Mouse (Mus musculus) forebrain, embryonic 11.5 days (tissue): Measurements from ENCODE around the gene Cpt1a. TPM values are rescaled to one million over a fixed set of nuclear protein-coding genes. Genes with fewer than 3 reads are reported as not detected.

Experiments
- ATAC-seq: fragments of 200-750 bp; cut with Nextera tagmentation; replicated peaks from 2 replicates; pipeline ENCODE4 v1.8.0; 2017; ENCODE audit warnings: moderate TSS enrichment; ENCODE audit not compliant: low FRiP score
- DNase-seq: peaks from one replicate; pipeline ENCODE4 v3.0.0-alpha.2; 2017; ENCODE audit warnings: low spot score
- H3K27ac ChIP-seq: fragments of 300-500 bp; sonication (generic); 2 replicates; pipeline ENCODE4 v1.5.1; 2014; ENCODE audit warnings: low read depth, low read length
- H3K27me3 ChIP-seq: fragments of 300-500 bp; sonication (generic); 2 replicates; pipeline ENCODE4 v1.6.1; 2014; ENCODE audit warnings: mild to moderate bottlenecking, low read length, mixed read lengths; ENCODE audit not compliant: control insufficient read depth, insufficient read depth
- H3K36me3 ChIP-seq: fragments of 300-500 bp; sonication (generic); 2 replicates; pipeline ENCODE4 v1.6.1; 2014; ENCODE audit warnings: mild to moderate bottlenecking, low read length, moderate library complexity, mixed read lengths; ENCODE audit not compliant: control insufficient read depth, insufficient read depth
- H3K4me1 ChIP-seq: fragments of 300-500 bp; sonication (generic); replicated peaks from 2 replicates; pipeline ENCODE4 v1.6.1; 2014; ENCODE audit warnings: low read length, mixed read lengths; ENCODE audit not compliant: control insufficient read depth, insufficient read depth
- H3K4me2 ChIP-seq: fragments of 300-500 bp; sonication (generic); 2 replicates; pipeline ENCODE4 v1.6.1; 2014; ENCODE audit warnings: low read depth, mild to moderate bottlenecking, low read length, moderate library complexity, mixed read lengths; ENCODE audit not compliant: severe bottlenecking
- H3K4me3 ChIP-seq: fragments of 300-500 bp; sonication (generic); 2 replicates; pipeline ENCODE4 v1.5.1; 2014; ENCODE audit warnings: low read depth, low read length
- H3K9ac ChIP-seq: fragments of 300-500 bp; sonication (generic); 2 replicates; pipeline ENCODE4 v1.6.1; 2014; ENCODE audit warnings: low read length
- H3K9me3 ChIP-seq: fragments of 300-500 bp; sonication (generic); 2 replicates; pipeline ENCODE4 v1.6.1; 2016; ENCODE audit warnings: low read length, mixed read lengths; ENCODE audit not compliant: control insufficient read depth
- WGBS: fragments of 180-500 bp; shearing (Covaris S2); extraction: QIAGEN DNeasy Blood & Tissue Kit; methylation state at CpG from one replicate; pipeline ENCODE4 v1.1.7; 2014; 5-methylcytosine and 5-hydroxymethylcytosine counted together
- polyA plus RNA-seq: library from polyadenylated mRNA; unstranded; fragments of >200 nt; fragmentation: Nextera tagmentation; extraction: Ambion mirVana; gene quantifications from 2 replicates; pipeline ENCODE4 v1.2.1, GENCODE M21; 2014

Cpt1a gene
- polyA plus RNA-seq, 1 experiment from 2014 or later = 10.0 TPM

GRCm38 (mm10) chr19:3333694-3334515, 11.8 kb downstream of the Cpt1a start:
- Histone ChIP-seq H3K36me3 (no peaks in the 10 kb centered on the region), H3K4me2 (no peak overlapping the region), H3K4me3 (no peak overlapping the region), H3K27me3 (no peaks in the 10 kb centered on the region), H3K9me3 (no peaks in the 10 kb centered on the region), H3K9ac (no peak overlapping the region), H3K27ac (no peak overlapping the region), H3K4me1 (peaks cover 4% of the 10 kb centered on the region; the same call in 1 of the 2 replicates)
- WGBS = 59% methylated on average over 17 of the region's 17 CpGs
- DNase-seq (no peak), ATAC-seq (no peak)

DNA sequence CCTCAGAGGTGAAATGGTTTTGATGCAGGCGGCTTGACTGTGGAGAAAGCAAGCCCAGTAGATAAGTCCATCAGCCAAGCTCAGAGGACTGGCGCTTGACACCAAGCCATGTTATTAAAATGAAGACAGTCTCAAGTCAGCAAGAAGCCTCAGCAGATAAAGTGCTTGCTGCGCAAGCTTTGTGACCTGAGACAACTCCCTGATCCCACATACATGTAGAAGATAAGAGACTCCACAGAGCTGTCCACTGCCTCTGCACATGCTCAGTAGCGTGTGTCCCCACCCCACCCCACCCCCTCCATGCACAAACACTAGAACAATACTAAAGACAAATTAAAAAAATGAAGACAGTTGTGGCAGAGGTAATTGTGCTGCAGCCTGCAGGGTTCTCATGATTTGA, 12.4 kb downstream of the Cpt1a start:
- ATAC-seq = no peak
- Histone ChIP-seq H3K9ac (no peak overlapping the region), H3K27ac (no peak overlapping the region)

DNA sequence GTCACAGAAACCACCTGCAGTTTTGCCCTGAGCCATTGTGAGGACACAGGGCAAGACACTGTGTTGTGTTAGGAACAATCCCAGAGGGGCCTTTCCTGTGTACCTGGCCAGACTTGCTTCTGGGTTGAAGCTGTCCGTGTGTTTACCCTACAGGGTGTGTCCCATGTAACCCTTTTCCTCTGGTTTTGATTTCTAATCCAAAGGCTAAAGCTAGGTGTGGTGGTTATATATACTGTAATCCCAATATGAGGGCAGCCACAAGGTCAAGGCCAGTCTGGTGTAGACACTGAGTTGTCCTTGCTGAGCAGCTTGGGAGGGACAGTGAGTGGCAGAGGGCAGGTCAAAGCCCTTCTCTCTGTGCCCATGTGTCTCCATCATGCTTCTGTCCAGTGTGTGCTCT, 13.8 kb downstream of the Cpt1a start:
- no peak for ATAC-seq
- no peak overlapping the region for H3K4me3 ChIP-seq
- H3K27me3 ChIP-seq = no peaks in the 10 kb centered on the region
- no peak overlapping the region for H3K27ac ChIP-seq
- H3K9me3 ChIP-seq = no peaks in the 10 kb centered on the region
- DNase-seq = no peak
- no peak overlapping the region for H3K9ac ChIP-seq
- no peaks in the 10 kb centered on the region for H3K36me3 ChIP-seq
- H3K4me2 ChIP-seq = no peak overlapping the region
- WGBS = 77% methylated on average over 1 of the region's 1 CpGs
- H3K4me1 ChIP-seq = peaks cover 4% of the 10 kb centered on the region; the same call in 1 of the 2 replicates

More for the DNA sequence above, 12.4 kb downstream of the Cpt1a start:
- H3K36me3 ChIP-seq = no peaks in the 10 kb centered on the region
- no peak for DNase-seq
- H3K27me3 ChIP-seq = no peaks in the 10 kb centered on the region
- 86% methylated on average over 4 of the region's 4 CpGs for whole genome bisulfite sequencing
- no peak overlapping the region for H3K4me2 ChIP-seq
- peaks cover 4% of the 10 kb centered on the region; the same call in 1 of the 2 replicates for H3K4me1 ChIP-seq
- H3K9me3 ChIP-seq = no peaks in the 10 kb centered on the region
- H3K4me3 ChIP-seq = no peak overlapping the region

GRCm38 (mm10) chr19:3336485-3337255, 14.5 kb downstream of the Cpt1a start:
- H3K4me3 ChIP-seq = no peak overlapping the region
- H3K9ac ChIP-seq = no peak overlapping the region
- no peak overlapping the region for H3K27ac ChIP-seq
- H3K4me1 ChIP-seq = peaks cover 4% of the 10 kb centered on the region; the same call in 1 of the 2 replicates
- ATAC-seq = no peak
- DNase-seq = no peak
- no peaks in the 10 kb centered on the region for H3K27me3 ChIP-seq
- WGBS = 73% methylated on average over 8 of the region's 8 CpGs
- no peak overlapping the region for H3K4me2 ChIP-seq
- no peaks in the 10 kb centered on the region for H3K36me3 ChIP-seq
- H3K9me3 ChIP-seq = no peaks in the 10 kb centered on the region

DNA sequence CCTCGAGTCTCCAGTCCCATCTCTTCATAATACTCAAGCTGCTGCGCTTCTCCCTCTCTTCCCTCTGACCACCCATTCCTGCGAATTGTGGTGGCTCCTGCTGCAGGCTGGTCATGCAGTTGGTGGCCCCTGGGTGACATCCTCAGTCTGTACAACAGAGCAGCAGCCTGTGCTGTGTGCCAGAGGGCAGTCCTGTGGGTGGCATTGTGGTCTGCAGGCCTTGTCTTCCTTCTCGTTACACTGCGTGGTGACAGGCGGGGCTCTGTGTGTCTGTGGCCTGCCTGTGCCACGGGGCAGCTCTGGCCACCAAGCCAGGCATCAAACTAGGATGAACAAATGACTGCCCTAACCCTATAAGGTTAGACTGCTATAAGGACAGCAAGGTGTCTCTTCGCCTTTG, 17.1 kb downstream of the Cpt1a start:
- Histone ChIP-seq H3K4me2 (no peak overlapping the region), H3K36me3 (no peaks in the 10 kb centered on the region), H3K4me3 (no peak overlapping the region), H3K4me1 (peaks cover under 1% of the 10 kb centered on the region; the same call in 1 of the 2 replicates), H3K27me3 (no peaks in the 10 kb centered on the region), H3K9me3 (no peaks in the 10 kb centered on the region), H3K9ac (no peak overlapping the region), H3K27ac (no peak overlapping the region)
- 84% methylated on average over 8 of the region's 8 CpGs for WGBS
- ATAC-seq (no peak), DNase-seq (no peak)

- Histone ChIP-seq H3K36me3 (no peaks in the 10 kb centered on the region), H3K27me3 (no peaks in the 10 kb centered on the region), H3K4me1 (no peaks in the 10 kb centered on the region), H3K9me3 (no peaks in the 10 kb centered on the region), H3K4me3 (no peak overlapping the region), H3K9ac (no peak overlapping the region), H3K4me2 (no peak overlapping the region), H3K27ac (no peak overlapping the region)
- DNase-seq (no peak), ATAC-seq (no peak)
- WGBS = 75% methylated on average over 3 of the region's 3 CpGs
Observed at GRCm38 (mm10) chr19:3341021-3341420, 18.9 kb downstream of the Cpt1a start.

GRCm38 (mm10) chr19:3343929-3344328, 21.8 kb downstream of the Cpt1a start:
- Histone ChIP-seq H3K9ac (no peak overlapping the region), H3K9me3 (peaks cover 3% of the 10 kb centered on the region; the same call in 1 of the 2 replicates), H3K4me2 (no peak overlapping the region), H3K4me1 (no peaks in the 10 kb centered on the region), H3K27me3 (no peaks in the 10 kb centered on the region), H3K27ac (no peak overlapping the region), H3K4me3 (no peak overlapping the region), H3K36me3 (no peaks in the 10 kb centered on the region)
- ATAC-seq = no peak
- DNase-seq = no peak
- WGBS = 75% methylated on average over 3 of the region's 3 CpGs

DNA sequence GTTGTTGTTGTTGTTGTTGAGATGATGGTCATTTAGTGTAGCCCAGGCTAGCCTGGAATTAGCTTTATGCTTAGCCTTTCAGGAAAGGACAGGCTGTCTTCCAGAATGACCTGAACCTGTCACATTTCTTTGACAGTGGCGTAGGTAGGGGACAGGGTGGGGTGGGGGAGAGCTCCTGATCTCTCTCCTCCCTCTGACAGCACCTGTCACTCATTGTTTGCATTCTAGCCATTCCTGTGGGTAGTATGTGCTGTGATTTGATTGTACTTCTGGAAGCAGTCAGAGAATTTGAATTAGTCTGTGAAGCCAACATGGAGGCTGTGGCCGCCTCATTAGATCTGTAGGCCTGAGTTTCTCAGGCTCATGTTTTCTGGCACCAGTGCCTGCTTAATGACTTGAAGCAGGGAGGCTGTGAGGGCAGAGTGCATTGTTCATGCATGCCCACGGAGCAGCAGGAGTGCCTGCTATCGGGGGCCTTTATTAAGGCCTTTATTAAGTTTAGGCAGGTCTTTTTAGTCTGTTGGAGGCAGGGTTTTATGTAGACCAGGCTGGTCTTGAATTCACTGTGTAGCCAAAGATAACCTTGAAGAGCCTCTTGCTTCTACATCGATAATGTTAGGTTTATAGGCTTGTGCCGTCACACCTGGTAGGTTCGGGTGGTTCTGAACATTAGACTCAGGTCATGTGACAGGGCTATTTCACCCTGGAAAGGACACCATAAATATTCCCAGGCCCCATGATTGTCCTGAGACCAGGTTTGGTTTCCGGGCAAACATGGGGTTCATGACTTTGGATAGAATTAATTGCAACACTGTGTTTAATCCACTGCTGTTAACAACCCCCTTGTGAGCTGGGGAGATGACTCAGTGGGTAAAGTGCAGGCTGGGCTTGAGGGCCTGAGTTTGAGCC, 22.8 kb downstream of the Cpt1a start:
- WGBS = 78% methylated on average over 8 of the region's 8 CpGs

More for the DNA sequence above, 22.8 kb downstream of the Cpt1a start:
- Histone ChIP-seq H3K4me1 (no peaks in the 10 kb centered on the region), H3K36me3 (no peaks in the 10 kb centered on the region), H3K4me2 (no peak overlapping the region), H3K9ac (no peak overlapping the region), H3K27ac (no peak overlapping the region), H3K27me3 (no peaks in the 10 kb centered on the region), H3K4me3 (no peak overlapping the region), H3K9me3 (peaks cover 3% of the 10 kb centered on the region; the same call in 1 of the 2 replicates)
- ATAC-seq (no peak), DNase-seq (no peak)
